Mouse (Mus musculus) midbrain, embryonic 13.5 days (tissue): ENCODE measurements at regions not wholly inside any gene's neighbourhood (a gene's known extent, or its start where the extent isn't known, plus 50 kb on each side); places are given as distances from the start of the nearest gene placed in this dataset.
A peak's percentile ranks its signal among the peaks of the same experiment; 100 is the strongest.

Source experiments
- ATAC-seq: fragments of 200-750 bp; cut with Nextera tagmentation; 2 replicates; pipeline ENCODE4 v1.8.0; 2017; ENCODE audit warnings: mild to moderate bottlenecking, moderate TSS enrichment, moderate library complexity
- H3K27ac ChIP-seq: fragments of 300-500 bp; sonication (generic); 2 replicates; pipeline ENCODE4 v1.5.1; 2015; ENCODE audit warnings: inconsistent platforms, mild to moderate bottlenecking, moderate library complexity
- H3K27me3 ChIP-seq: fragments of 300-500 bp; sonication (generic); 2 replicates; pipeline ENCODE4 v1.6.1; 2015; ENCODE audit warnings: mild to moderate bottlenecking, inconsistent platforms
- H3K36me3 ChIP-seq: fragments of 300-500 bp; sonication (generic); 2 replicates; pipeline ENCODE4 v1.6.1; 2015; ENCODE audit warnings: mild to moderate bottlenecking, inconsistent platforms
- H3K4me1 ChIP-seq: fragments of 300-500 bp; sonication (generic); replicated peaks from 2 replicates; pipeline ENCODE4 v1.6.1; 2015; ENCODE audit warnings: inconsistent platforms
- H3K4me2 ChIP-seq: fragments of 300-500 bp; sonication (generic); replicated peaks from 2 replicates; pipeline ENCODE4 v1.6.1; 2015; ENCODE audit warnings: moderate library complexity, mild to moderate bottlenecking, inconsistent platforms
- H3K4me3 ChIP-seq: fragments of 300-500 bp; sonication (generic); replicated peaks from 2 replicates; pipeline ENCODE4 v1.5.1; 2015; ENCODE audit warnings: mild to moderate bottlenecking, inconsistent platforms
- H3K9ac ChIP-seq: fragments of 300-500 bp; sonication (generic); replicated peaks from 2 replicates; pipeline ENCODE4 v1.6.1; 2015; ENCODE audit warnings: mild to moderate bottlenecking, inconsistent platforms
- H3K9me3 ChIP-seq: fragments of 300-500 bp; sonication (generic); 2 replicates; pipeline ENCODE4 v1.6.1; 2016; ENCODE audit warnings: mild to moderate bottlenecking, inconsistent platforms
- WGBS: fragments of 180-500 bp; shearing (Covaris S2); methylation state at CpG from one replicate; pipeline ENCODE4 v1.1.7; 2015; 5-methylcytosine and 5-hydroxymethylcytosine counted together

GRCm38 (mm10) chr3:34426955-34427354 lies 223.2 kb upstream of the Sox2 start:
- H3K9me3 ChIP-seq: no peaks in the 10 kb centered on the region
- H3K4me2 ChIP-seq: no peak overlapping the region
- peaks cover 5% of the 10 kb centered on the region; the same call in 1 of the 2 replicates for H3K4me1 ChIP-seq
- WGBS: 86% methylated on average over 10 of the region's 10 CpGs
- H3K4me3 ChIP-seq: no peak overlapping the region
- H3K9ac ChIP-seq: no peak overlapping the region
- H3K27ac ChIP-seq: no peak overlapping the region
- no peaks in the 10 kb centered on the region for H3K36me3 ChIP-seq
- no peak for ATAC-seq
- H3K27me3 ChIP-seq: no peaks in the 10 kb centered on the region; the same call in 1 of the 2 replicates

GRCm38 (mm10) chr3:34411915-34412306 lies 238.3 kb upstream of the Sox2 start:
- no peak overlapping the region for H3K9ac ChIP-seq

GRCm38 (mm10) chr3:34411142-34411914 lies 238.9 kb upstream of the Sox2 start:
- Histone ChIP-seq H3K4me2 (peak overlapping the region; percentile 34; the same call in 1 of the 2 replicates), H3K9me3 (no peaks in the 10 kb centered on the region; the same call in 1 of the 2 replicates), H3K9ac (no peak overlapping the region), H3K36me3 (no peaks in the 10 kb centered on the region), H3K27ac (peak overlapping the region; percentile 81), H3K4me3 (no peak overlapping the region), H3K4me1 (peaks cover 12% of the 10 kb centered on the region), H3K27me3 (no peaks in the 10 kb centered on the region)
- WGBS: 24% methylated on average over 10 of the region's 10 CpGs
- peak; percentile 89 for ATAC-seq

More at GRCm38 (mm10) chr3:34411915-34412306, 238.3 kb upstream of the Sox2 start:
- Histone ChIP-seq H3K9me3 (no peaks in the 10 kb centered on the region), H3K4me3 (no peak overlapping the region), H3K27ac (peak overlapping the region; percentile 81), H3K4me2 (peak overlapping the region; percentile 34), H3K27me3 (no peaks in the 10 kb centered on the region), H3K4me1 (peaks cover 12% of the 10 kb centered on the region), H3K36me3 (no peaks in the 10 kb centered on the region)
- ATAC-seq: peak; percentile 81
- 63% methylated on average over 3 of the region's 3 CpGs for WGBS

- ATAC-seq: no peak
- H3K4me3 ChIP-seq: no peak overlapping the region
- H3K27ac ChIP-seq: no peak overlapping the region
- H3K9me3 ChIP-seq: no peaks in the 10 kb centered on the region; the same call in 1 of the 2 replicates
- no peaks in the 10 kb centered on the region for H3K36me3 ChIP-seq
- WGBS: 86% methylated on average over 2 of the region's 2 CpGs
- H3K4me2 ChIP-seq: no peak overlapping the region
- no peaks in the 10 kb centered on the region for H3K27me3 ChIP-seq
- H3K9ac ChIP-seq: no peak overlapping the region
- no peaks in the 10 kb centered on the region for H3K4me1 ChIP-seq
Observed at GRCm38 (mm10) chr3:34403586-34403985, 246.6 kb upstream of the Sox2 start.

GRCm38 (mm10) chr3:34391275-34391674 lies 258.9 kb upstream of the Sox2 start:
- Histone ChIP-seq H3K9ac (no peak overlapping the region), H3K4me3 (no peak overlapping the region), H3K9me3 (peaks cover 14% of the 10 kb centered on the region; the same call in 1 of the 2 replicates), H3K4me1 (no peaks in the 10 kb centered on the region), H3K27me3 (no peaks in the 10 kb centered on the region), H3K4me2 (no peak overlapping the region), H3K27ac (no peak overlapping the region), H3K36me3 (no peaks in the 10 kb centered on the region)
- ATAC-seq: no peak
- 100% methylated on average over 2 of the region's 2 CpGs for WGBS

GRCm38 (mm10) chr3:34384965-34385505 lies 265.2 kb upstream of the Sox2 start:
- ATAC-seq: peak; percentile 81
- H3K27ac ChIP-seq: no peak overlapping the region

GRCm38 (mm10) chr3:34377913-34378312 lies 272.3 kb upstream of the Sox2 start:
- Histone ChIP-seq H3K9ac (no peak overlapping the region), H3K4me3 (no peak overlapping the region), H3K36me3 (no peaks in the 10 kb centered on the region), H3K27me3 (no peaks in the 10 kb centered on the region), H3K27ac (peak overlapping the region; percentile 47), H3K9me3 (no peaks in the 10 kb centered on the region), H3K4me1 (peaks cover 16% of the 10 kb centered on the region), H3K4me2 (peak overlapping the region; percentile 43)
- WGBS: 24% methylated on average over 2 of the region's 2 CpGs
- no peak for ATAC-seq

More at GRCm38 (mm10) chr3:34384965-34385505, 265.2 kb upstream of the Sox2 start:
- Histone ChIP-seq H3K9ac (no peak overlapping the region), H3K4me1 (peaks cover 12% of the 10 kb centered on the region; the same call in 1 of the 2 replicates), H3K9me3 (no peaks in the 10 kb centered on the region), H3K4me3 (no peak overlapping the region), H3K27me3 (no peaks in the 10 kb centered on the region), H3K4me2 (no peak overlapping the region), H3K36me3 (no peaks in the 10 kb centered on the region)
- WGBS: 56% methylated on average over 12 of the region's 12 CpGs

GRCm38 (mm10) chr3:34377329-34377728 lies 272.9 kb upstream of the Sox2 start:
- Histone ChIP-seq H3K9me3 (no peaks in the 10 kb centered on the region), H3K27ac (no peak overlapping the region), H3K4me1 (peaks cover 16% of the 10 kb centered on the region), H3K4me2 (peak overlapping the region; percentile 43), H3K27me3 (no peaks in the 10 kb centered on the region), H3K4me3 (0 out of 2 replicates have a peak overlapping the region, but pooled peaks have one; percentile 12), H3K9ac (0 out of 2 replicates have a peak overlapping the region, but pooled peaks have one; percentile 24), H3K36me3 (no peaks in the 10 kb centered on the region)
- WGBS: 19% methylated on average over 12 of the region's 12 CpGs
- ATAC-seq: peak; percentile 43; the same call in 1 of the 2 replicates

- Histone ChIP-seq H3K4me3 (no peak overlapping the region), H3K9ac (no peak overlapping the region), H3K27me3 (no peaks in the 10 kb centered on the region), H3K27ac (no peak overlapping the region), H3K4me2 (no peak overlapping the region), H3K9me3 (no peaks in the 10 kb centered on the region), H3K36me3 (no peaks in the 10 kb centered on the region), H3K4me1 (no peaks in the 10 kb centered on the region)
- ATAC-seq: no peak
- 91% methylated on average over 2 of the region's 2 CpGs for WGBS
Observed at GRCm38 (mm10) chr3:34371418-34371817, 278.8 kb upstream of the Sox2 start.

- no peak overlapping the region for H3K9ac ChIP-seq
- no peaks in the 10 kb centered on the region for H3K9me3 ChIP-seq
- peaks cover 9% of the 10 kb centered on the region; the same call in 1 of the 2 replicates for H3K27me3 ChIP-seq
- H3K27ac ChIP-seq: no peak overlapping the region
- H3K4me3 ChIP-seq: no peak overlapping the region
- H3K36me3 ChIP-seq: no peaks in the 10 kb centered on the region
- ATAC-seq: no peak
- peaks cover under 1% of the 10 kb centered on the region; the same call in 1 of the 2 replicates for H3K4me1 ChIP-seq
- no peak overlapping the region for H3K4me2 ChIP-seq
- 80% methylated on average over 9 of the region's 9 CpGs for WGBS
Observed at GRCm38 (mm10) chr3:34338100-34338499, 257.0 kb upstream of the Dnajc19 start.

- WGBS: 90% methylated on average over 4 of the region's 4 CpGs
- Histone ChIP-seq H3K27ac (no peak overlapping the region), H3K9ac (no peak overlapping the region), H3K36me3 (no peaks in the 10 kb centered on the region), H3K27me3 (peaks cover 13% of the 10 kb centered on the region), H3K9me3 (no peaks in the 10 kb centered on the region), H3K4me2 (no peak overlapping the region), H3K4me1 (peaks cover 28% of the 10 kb centered on the region), H3K4me3 (no peak overlapping the region)
- no peak for ATAC-seq
Observed at GRCm38 (mm10) chr3:34333555-34333954, 252.4 kb upstream of the Dnajc19 start.

GRCm38 (mm10) chr3:34331889-34332276 lies 250.8 kb upstream of the Dnajc19 start:
- H3K9ac ChIP-seq: no peak overlapping the region
- WGBS: 42% methylated on average over 5 of the region's 5 CpGs
- peaks cover 8% of the 10 kb centered on the region for H3K27me3 ChIP-seq
- ATAC-seq: no peak
- no peaks in the 10 kb centered on the region for H3K9me3 ChIP-seq
- H3K4me2 ChIP-seq: 0 out of 2 replicates have a peak overlapping the region, but pooled peaks have one; percentile 1
- H3K4me3 ChIP-seq: no peak overlapping the region
- no peaks in the 10 kb centered on the region for H3K36me3 ChIP-seq
- peaks cover 28% of the 10 kb centered on the region for H3K4me1 ChIP-seq
- no peak overlapping the region for H3K27ac ChIP-seq
